Mouse (Mus musculus) erythroblast, adult 5-6 weeks (primary cell): ENCODE data around the gene Olfr39. TPM values are rescaled to one million over a fixed set of nuclear protein-coding genes. Genes with fewer than 3 reads are reported as not detected.
"Not testable (repeated sequence)": the region's sequence is repeated elsewhere in the genome, so short reads cannot be mapped to it uniquely, and the experiment has no call there.

ENCODE experiments used
- ATAC-seq: replicated peaks from 2 replicates; pipeline ENCODE4 v1.8.0; 2016; ENCODE audit warnings: moderate number of reproducible peaks, mild to moderate bottlenecking, moderate TSS enrichment, inconsistent platforms; ENCODE audit not compliant: poor library complexity, low FRiP score, severe bottlenecking
- total RNA-seq, 2 experiments: library from RNA; stranded (forward) in 1 of 2; stranded (reverse) in 1 of 2; fragments of 150-400 nt in 1 of 2; fragments of 200-764, 138-1000 nt in 1 of 2; gene quantifications; 2 replicates each; pipeline versions ENCODE4 v1.2.3 to v1.2.4; 2015 to 2017; ENCODE audit warnings: low replicate concordance in 2 of 2

Olfr39 gene
- not detected in 2 replicates for total RNA-seq (2015; ENCODE audit: low replicate concordance)
- not detected in 2 replicates for total RNA-seq (2017; ENCODE audit: low replicate concordance)

GRCm38 (mm10) chr9:20282051-20282450, at the start of gene Olfr39:
Olfr39 (plus strand) TSS chr9:20282351.
- ATAC-seq = no peak

GRCm38 (mm10) chr9:20236819-20237218, 45.3 kb upstream of the Olfr39 start, which contains the start of gene Olfr872:
Olfr872 (plus strand) TSS chr9:20237119.
- ATAC-seq = no peak

GRCm38 (mm10) chr9:20237378-20237777, 44.8 kb upstream of the Olfr39 start:
- ATAC-seq = no peak

GRCm38 (mm10) chr9:20295562-20295961, 13.4 kb downstream of the Olfr39 start:
- ATAC-seq = not testable (repeated sequence)

GRCm38 (mm10) chr9:20298232-20298631, 16.1 kb downstream of the Olfr39 start, which contains the start of gene Olfr873:
Olfr873 (plus strand) TSS chr9:20298532.
- ATAC-seq = no peak

- no peak for ATAC-seq
These were observed 53.8 kb downstream of the Olfr39 start, which contains the start of gene Olfr18 for GRCm38 (mm10) chr9:20335994-20336393. Olfr18 (minus strand) TSS chr9:20336094.

Other genes starting within 250 kb of the Olfr39 start
- not detected in 2 replicates for gene Olfr867, start 224.8 kb upstream of the Olfr39 start, total RNA-seq (2015; ENCODE audit: low replicate concordance)
- gene Olfr867, start 224.8 kb upstream of the Olfr39 start, total RNA-seq (2017; ENCODE audit: low replicate concordance) = not detected in 2 replicates
- not detected in 2 replicates for gene Olfr868, start 183.7 kb upstream of the Olfr39 start, total RNA-seq (2015; ENCODE audit: low replicate concordance)
- gene Olfr868, start 183.7 kb upstream of the Olfr39 start, total RNA-seq (2017; ENCODE audit: low replicate concordance) = not detected in 2 replicates
- gene Olfr869, start 153.3 kb upstream of the Olfr39 start, total RNA-seq (2015; ENCODE audit: low replicate concordance) = not detected in 2 replicates
- not detected in 2 replicates for gene Olfr869, start 153.3 kb upstream of the Olfr39 start, total RNA-seq (2017; ENCODE audit: low replicate concordance)
- gene Olfr870, start 108.3 kb upstream of the Olfr39 start, total RNA-seq (2015; ENCODE audit: low replicate concordance) = not detected in 2 replicates
- 0.34 TPM in 1 of 2 replicates, not detected in the other for gene Olfr870, start 108.3 kb upstream of the Olfr39 start, total RNA-seq (2017; ENCODE audit: low replicate concordance)
- gene Olfr871, start 70.1 kb upstream of the Olfr39 start, total RNA-seq (2015; ENCODE audit: low replicate concordance) = not detected in 2 replicates
- not detected in 2 replicates for gene Olfr871, start 70.1 kb upstream of the Olfr39 start, total RNA-seq (2017; ENCODE audit: low replicate concordance)
- gene Olfr872, start 45.2 kb upstream of the Olfr39 start, total RNA-seq (2015; ENCODE audit: low replicate concordance) = not detected in 2 replicates
- not detected in 2 replicates for gene Olfr872, start 45.2 kb upstream of the Olfr39 start, total RNA-seq (2017; ENCODE audit: low replicate concordance)
- not detected in 2 replicates for gene Olfr873, start 16.2 kb downstream of the Olfr39 start, total RNA-seq (2015; ENCODE audit: low replicate concordance)
- 0.14 TPM in 1 of 2 replicates, not detected in the other for gene Olfr873, start 16.2 kb downstream of the Olfr39 start, total RNA-seq (2017; ENCODE audit: low replicate concordance)
- not detected in 2 replicates for gene Olfr18, start 53.7 kb downstream of the Olfr39 start, total RNA-seq (2015; ENCODE audit: low replicate concordance)
- not detected in 2 replicates for gene Olfr18, start 53.7 kb downstream of the Olfr39 start, total RNA-seq (2017; ENCODE audit: low replicate concordance)
- 0.77 and 2.5 TPM in 2 replicates for gene Zfp560, start 102.8 kb downstream of the Olfr39 start, total RNA-seq (2015; ENCODE audit: low replicate concordance)
- 0.34 and 1.3 TPM in 2 replicates for gene Zfp560, start 102.8 kb downstream of the Olfr39 start, total RNA-seq (2017; ENCODE audit: low replicate concordance)
- 5.0 TPM in 2 replicates for gene Zfp26, start 177.8 kb downstream of the Olfr39 start, total RNA-seq (2015; ENCODE audit: low replicate concordance)
- gene Zfp26, start 177.8 kb downstream of the Olfr39 start, total RNA-seq (2017; ENCODE audit: low replicate concordance) = 3.1 and 17.9 TPM in 2 replicates
- gene Zfp426, start 210.4 kb downstream of the Olfr39 start, total RNA-seq (2015; ENCODE audit: low replicate concordance) = 8.6 and 12.5 TPM in 2 replicates
- 15.6 and 17.6 TPM in 2 replicates for gene Zfp426, start 210.4 kb downstream of the Olfr39 start, total RNA-seq (2017; ENCODE audit: low replicate concordance)
- 10.2 and 10.4 TPM in 2 replicates for gene Zfp266, start 239.1 kb downstream of the Olfr39 start, total RNA-seq (2015; ENCODE audit: low replicate concordance)
- 6.8 and 8.9 TPM in 2 replicates for gene Zfp266, start 239.1 kb downstream of the Olfr39 start, total RNA-seq (2017; ENCODE audit: low replicate concordance)